Mouse (Mus musculus): ENCODE data around the gene Igf1r.

GRCm38 (mm10) chr7:67943805-67944204, 8.8 kb upstream of the Igf1r start:
- TF ChIP-seq CTCF (IDR thresholded peaks at IDR 0.05; ENCODE audit: control insufficient read depth, insufficient read depth, low read length): no peak
- TF ChIP-seq POLR2A (IDR thresholded peaks at IDR 0.05; ENCODE audit: borderline replicate concordance, control insufficient read depth, low read depth, low read length): no peak
